Mouse (Mus musculus) liver, adult 2 months (tissue): ENCODE results near the gene Gm49387. TPM values are rescaled to one million over a fixed set of nuclear protein-coding genes. Genes with fewer than 3 reads are reported as not detected.

Experiments
- DNase-seq: peaks from one replicate; pipeline ENCODE4 v3.0.0-alpha.2; 2011; ENCODE audit warnings: low read depth, low spot score; ENCODE audit errors: extremely low read depth
- H3K27ac ChIP-seq: fragments of 200-500 bp; replicated peaks from 2 replicates; pipeline ENCODE4 v1.5.1; 2012; ENCODE audit warnings: low read depth, mild to moderate bottlenecking, control low read depth, inconsistent platforms, low read length; ENCODE audit not compliant: insufficient read depth
- H3K27me3 ChIP-seq: fragments of 200-500 bp; 2 replicates; pipeline ENCODE4 v1.6.1; 2012; ENCODE audit warnings: mild to moderate bottlenecking, moderate library complexity, low read length, inconsistent platforms; ENCODE audit not compliant: control insufficient read depth, insufficient read depth
- H3K36me3 ChIP-seq: fragments of 200-500 bp; 2 replicates; pipeline ENCODE4 v1.6.1; 2012; ENCODE audit warnings: low read length, inconsistent platforms; ENCODE audit not compliant: control insufficient read depth, insufficient read depth
- H3K4me1 ChIP-seq: fragments of 200-500 bp; 2 replicates; pipeline ENCODE4 v1.6.1; 2011; ENCODE audit warnings: low read length; ENCODE audit not compliant: control insufficient read depth, insufficient read depth
- H3K4me3 ChIP-seq: fragments of 200-500 bp; 2 replicates; pipeline ENCODE4 v1.5.1; 2011; ENCODE audit warnings: low read depth, mild to moderate bottlenecking, control low read depth, low read length, moderate library complexity; ENCODE audit not compliant: insufficient read depth
- H3K79me2 ChIP-seq: fragments of 200-500 bp; 2 replicates; pipeline ENCODE4 v1.6.1; 2012; ENCODE audit warnings: inconsistent platforms, mild to moderate bottlenecking, low read length, moderate library complexity; ENCODE audit not compliant: control insufficient read depth, insufficient read depth
- H3K9ac ChIP-seq: fragments of 200-500 bp; 2 replicates; pipeline ENCODE4 v1.6.1; 2012; ENCODE audit warnings: low read depth, mild to moderate bottlenecking, control low read depth, inconsistent platforms, low read length
- CTCF ChIP-seq: fragments of 200-500 bp; IDR thresholded peaks from 2 replicates; pipeline ENCODE4 v1.5.1; 2011; ENCODE audit warnings: low read depth, low read length, control low read depth
- POLR2A ChIP-seq: fragments of 200-500 bp; IDR thresholded peaks from 2 replicates; pipeline ENCODE4 v1.6.1; 2011; ENCODE audit warnings: low read length, control low read depth; ENCODE audit not compliant: insufficient read depth; ENCODE audit errors: extremely low read depth
- WGBS: fragments of 180-500 bp; shearing (Covaris S2); methylation state at CpG from one replicate; pipeline ENCODE4 v1.1.7; 2018; 5-methylcytosine and 5-hydroxymethylcytosine counted together
- polyA plus RNA-seq: library from polyadenylated mRNA; depleted of rRNA; stranded (reverse); fragments of >200 nt; gene quantifications from 2 replicates; pipeline ENCODE4 v1.2.3, GENCODE M21; 2012
- total RNA-seq: library from RNA; depleted of rRNA; stranded (reverse); fragments of >200 nt; gene quantifications from 2 replicates; pipeline ENCODE4 v1.2.3, GENCODE M21; 2014

The Gm49387 gene
- total and polyA plus RNA-seq, 2 experiments, result 2.6 TPM; not detected in 1

GRCm38 (mm10) chr14:31681291-31681690 lies 40.6 kb upstream of the Gm49387 start:
- WGBS, result 92% methylated on average over 9 of the region's 9 CpGs
- H3K79me2 ChIP-seq, result no peaks in the 10 kb centered on the region
- TF ChIP-seq POLR2A (no peak), CTCF (no peak)
- no peaks in the 10 kb centered on the region for H3K36me3 ChIP-seq
- H3K4me3 ChIP-seq, result no peak overlapping the region
- H3K27ac ChIP-seq, result no peak overlapping the region
- H3K4me1 ChIP-seq, result peaks cover 2% of the 10 kb centered on the region; the same call in 1 of the 2 replicates
- no peaks in the 10 kb centered on the region for H3K27me3 ChIP-seq
- H3K9ac ChIP-seq, result no peak overlapping the region
- DNase-seq, result no peak

GRCm38 (mm10) chr14:31680656-31681055 lies 40.0 kb upstream of the Gm49387 start:
- H3K27me3 ChIP-seq, result no peaks in the 10 kb centered on the region
- H3K27ac ChIP-seq, result no peak overlapping the region
- H3K79me2 ChIP-seq, result no peaks in the 10 kb centered on the region
- no peak overlapping the region for H3K4me3 ChIP-seq
- DNase-seq, result no peak
- H3K36me3 ChIP-seq, result no peaks in the 10 kb centered on the region
- H3K9ac ChIP-seq, result no peak overlapping the region
- 94% methylated on average over 3 of the region's 3 CpGs for WGBS
- H3K4me1 ChIP-seq, result peaks cover 2% of the 10 kb centered on the region; the same call in 1 of the 2 replicates
- TF ChIP-seq CTCF, result no peak
- no peak for TF ChIP-seq POLR2A

GRCm38 (mm10) chr14:31671635-31672320 lies 31.1 kb upstream of the Gm49387 start:
- Histone ChIP-seq H3K79me2 (no peaks in the 10 kb centered on the region), H3K4me1 (peaks cover 10% of the 10 kb centered on the region), H3K9ac (no peak overlapping the region), H3K27me3 (no peaks in the 10 kb centered on the region), H3K4me3 (no peak overlapping the region), H3K27ac (no peak overlapping the region), H3K36me3 (no peaks in the 10 kb centered on the region)
- 83% methylated on average over 10 of the region's 10 CpGs for WGBS
- no peak for DNase-seq
- TF ChIP-seq CTCF, result no peak
- no peak for TF ChIP-seq POLR2A

GRCm38 (mm10) chr14:31669642-31670490 lies 29.2 kb upstream of the Gm49387 start:
- Histone ChIP-seq H3K4me3 (no peak overlapping the region), H3K79me2 (no peaks in the 10 kb centered on the region), H3K4me1 (peaks cover 10% of the 10 kb centered on the region), H3K36me3 (no peaks in the 10 kb centered on the region; the same call in 1 of the 2 replicates), H3K9ac (no peak overlapping the region), H3K27me3 (no peaks in the 10 kb centered on the region), H3K27ac (peak overlapping the region; percentile 59)
- TF ChIP-seq CTCF (no peak), POLR2A (no peak)
- 35% methylated on average over 15 of the region's 15 CpGs for WGBS
- peak; percentile 64 for DNase-seq

- H3K9ac ChIP-seq, result no peak overlapping the region
- 51% methylated on average over 13 of the region's 13 CpGs for WGBS
- H3K4me1 ChIP-seq, result peaks cover 10% of the 10 kb centered on the region
- H3K79me2 ChIP-seq, result no peaks in the 10 kb centered on the region
- TF ChIP-seq POLR2A (no peak), CTCF (no peak)
- H3K27ac ChIP-seq, result peak overlapping the region; percentile 59
- H3K27me3 ChIP-seq, result no peaks in the 10 kb centered on the region
- no peaks in the 10 kb centered on the region; the same call in 1 of the 2 replicates for H3K36me3 ChIP-seq
- DNase-seq, result peak; percentile 49
- H3K4me3 ChIP-seq, result 0 out of 2 replicates have a peak overlapping the region, but pooled peaks have one; percentile 25
These were observed 28.5 kb upstream of the Gm49387 start for GRCm38 (mm10) chr14:31669161-31669611.

GRCm38 (mm10) chr14:31668326-31668725 lies 27.6 kb upstream of the Gm49387 start:
- H3K9ac ChIP-seq, result no peak overlapping the region
- no peak for DNase-seq
- no peaks in the 10 kb centered on the region for H3K27me3 ChIP-seq
- H3K27ac ChIP-seq, result no peak overlapping the region
- no peak for TF ChIP-seq CTCF
- no peaks in the 10 kb centered on the region for H3K79me2 ChIP-seq
- no peak overlapping the region for H3K4me3 ChIP-seq
- no peaks in the 10 kb centered on the region; the same call in 1 of the 2 replicates for H3K36me3 ChIP-seq
- H3K4me1 ChIP-seq, result peaks cover 10% of the 10 kb centered on the region
- 96% methylated on average over 13 of the region's 13 CpGs for WGBS
